13 mouse cellular contexts compared by ENCODE assay signal in genomic region chr10:120160533-120160932, GRCm38 (mm10).
"Had no signal": no experiment of that assay in that cellular context is flagged by ENCODE, and none has a peak within 500 bp of the region (broad histone marks: within the 10 kb centered on the region; RNA-seq: fewer than 3 reads in every experiment).

No protein-coding gene starts in this region.

- H3K9me3 ChIP-seq: kidney, embryonic 15.5 days; limb, embryonic 15.5 days; liver, embryonic 12.5 days; lung, embryonic 15.5 days; megakaryocyte, embryonic 14.5 days; midbrain, embryonic 15.5 days; neural tube, embryonic 12.5 days had no signal

- H3K4me1 ChIP-seq: kidney, embryonic 15.5 days; limb, embryonic 15.5 days; liver, embryonic 12.5 days; lung, embryonic 15.5 days; megakaryocyte, embryonic 14.5 days; midbrain, embryonic 15.5 days; neural tube, embryonic 12.5 days had no signal

- H3K27ac ChIP-seq: kidney, embryonic 15.5 days; limb, embryonic 15.5 days; liver, embryonic 12.5 days; lung, embryonic 15.5 days; macrophage; midbrain, embryonic 15.5 days; neural tube, embryonic 12.5 days; stomach, postnatal 0 days had no signal

- H3K36me3 ChIP-seq: kidney, embryonic 15.5 days; limb, embryonic 15.5 days; liver, embryonic 12.5 days; lung, embryonic 15.5 days; midbrain, embryonic 15.5 days; neural tube, embryonic 12.5 days had no signal

- H3K9ac ChIP-seq: kidney, embryonic 15.5 days; limb, embryonic 15.5 days; liver, embryonic 12.5 days; lung, embryonic 15.5 days; midbrain, embryonic 15.5 days; neural tube, embryonic 12.5 days had no signal

- H3K4me3 ChIP-seq: kidney, embryonic 15.5 days; limb, embryonic 15.5 days; liver, embryonic 12.5 days; lung, embryonic 15.5 days; megakaryocyte, embryonic 14.5 days; midbrain, embryonic 15.5 days; neural tube, embryonic 12.5 days had no signal

- DNase-seq: kidney, postnatal 14 days; layer of hippocampus, postnatal 36 days; lung, postnatal 14 days; thymus, postnatal 4 days had no signal

- H3K27me3 ChIP-seq: kidney, embryonic 15.5 days; limb, embryonic 15.5 days; liver, embryonic 12.5 days; lung, embryonic 15.5 days; megakaryocyte, embryonic 14.5 days; midbrain, embryonic 15.5 days; neural tube, embryonic 12.5 days had no signal
